Comparison of ENCODE assay signal across 9 mouse cellular contexts in the genomic region with DNA sequence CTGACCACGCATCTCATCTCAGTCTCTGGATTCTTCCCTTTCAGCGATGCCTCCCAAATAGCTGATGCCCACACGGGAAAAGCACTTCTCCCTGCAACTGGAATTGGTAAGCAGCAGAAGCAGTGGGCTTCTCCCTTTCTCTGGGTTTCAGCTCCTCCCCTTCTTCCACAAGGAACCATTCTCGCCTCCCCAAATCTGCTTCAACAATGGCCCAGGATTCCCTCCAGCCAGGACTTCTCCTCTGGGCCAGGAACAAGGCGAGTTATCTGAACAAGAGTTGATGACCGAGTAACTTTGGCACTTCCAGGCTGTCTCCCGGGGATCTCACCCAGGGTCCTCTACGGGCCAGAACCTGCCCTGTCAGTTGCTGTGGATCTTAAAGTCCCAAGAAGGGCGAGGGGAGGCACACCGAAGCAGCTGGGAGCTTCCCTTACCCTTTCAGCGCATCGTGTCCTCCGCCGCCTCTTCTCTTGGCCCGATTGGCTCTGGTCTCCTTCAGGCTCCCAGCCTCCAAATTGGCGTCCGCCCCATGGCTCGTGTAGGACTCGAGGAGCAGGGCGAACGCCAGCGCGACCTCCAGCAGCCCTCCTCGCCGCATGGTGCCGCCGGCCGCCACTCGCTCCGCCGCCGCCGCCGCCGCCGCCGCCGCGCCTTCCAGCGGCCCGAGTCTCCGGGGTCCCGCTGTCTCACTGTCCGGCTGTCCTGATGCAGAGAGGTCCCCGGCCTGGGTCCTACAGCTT. TPM values are rescaled to one million over a fixed set of nuclear protein-coding genes. Genes with fewer than 3 reads are reported as not detected.
DNase-seq lines count a peak whose midpoint lies in the region; ATAC-seq and TF ChIP-seq lines count a peak whose summit lies in the region.
"Had no signal": no experiment of that assay in that cellular context is flagged by ENCODE, and none has a peak within 500 bp of the region (broad histone marks: within the 10 kb centered on the region; RNA-seq: fewer than 3 reads in every experiment).

A gene (plus strand): TSS at position 84 of the 740 bp plus-strand sequence.

- under 1% methylated on average over 42 of the region's 45 CpGs for WGBS in hindbrain, embryonic 15.5 days
- 2% methylated on average over 45 of the region's 45 CpGs for WGBS in liver, embryonic 14.5 days (ENCODE audit: insufficient replicate concordance)
- under 1% methylated on average over 45 of the region's 45 CpGs for WGBS in neural tube, embryonic 13.5 days

- peak within 1 kb of the TSS; percentile 55 for H3K9ac ChIP-seq in hindbrain, embryonic 15.5 days
- H3K9ac ChIP-seq in liver, embryonic 14.5 days (replicated peaks), result no peak within 1 kb of the TSS
- H3K9ac ChIP-seq in neural tube, embryonic 13.5 days, result peak within 1 kb of the TSS; percentile 78

- peak; percentile 76 for ATAC-seq in frontal cortex, adult (ENCODE audit: low TSS enrichment)
- ATAC-seq in hindbrain, embryonic 15.5 days (ENCODE audit: low FRiP score, low read depth), result no peak; the same call in none of the 2 replicates
- ATAC-seq in liver, embryonic 14.5 days (ENCODE audit: insufficient read depth), result no peak
- peak; percentile 65 for ATAC-seq in neural tube, embryonic 13.5 days (ENCODE audit: low read depth)
- no peak for ATAC-seq in activated CD4-positive, CD25-positive, alpha-beta regulatory T cell, adult 4 months

- H3K4me3 ChIP-seq in hindbrain, embryonic 15.5 days, result peak within 1 kb of the TSS; percentile 75
- peak within 1 kb of the TSS; percentile 31 to 37; a peak in 3 of 4 replicates for H3K4me3 ChIP-seq in liver, embryonic 14.5 days (ENCODE audit: insufficient read depth in 1 of 2, low read depth in 2 of 2, low read length in 2 of 2)
- H3K4me3 ChIP-seq in neural tube, embryonic 13.5 days, result peak within 1 kb of the TSS; percentile 76

- H3K36me3 ChIP-seq in hindbrain, embryonic 15.5 days, result no peaks in the 10 kb centered on the region
- H3K36me3 ChIP-seq in liver, embryonic 14.5 days (replicated peaks; ENCODE audit: control insufficient read depth, insufficient read depth, low read depth), result no peaks in the 10 kb centered on the region
- no peaks in the 10 kb centered on the region for H3K36me3 ChIP-seq in neural tube, embryonic 13.5 days

- no peak for TF ChIP-seq EP300 in liver, embryonic 14.5 days (IDR thresholded peaks at IDR 0.05; ENCODE audit: low read depth)

- no peaks in the 10 kb centered on the region for H3K9me3 ChIP-seq in hindbrain, embryonic 15.5 days
- H3K9me3 ChIP-seq in liver, embryonic 14.5 days (ENCODE audit: control insufficient read depth, low read length), result no peaks in the 10 kb centered on the region
- no peaks in the 10 kb centered on the region for H3K9me3 ChIP-seq in neural tube, embryonic 13.5 days

- TF ChIP-seq CTCF in liver, embryonic 14.5 days (IDR thresholded peaks at IDR 0.05; ENCODE audit: low read depth), result no peak

- DNase-seq in frontal cortex, adult 2 months (ENCODE audit: extremely low spot score in 1 of 2, low spot score in 1 of 2), result no peak
- peak; percentile 61 to 70 for DNase-seq in cerebellum, postnatal 25 days
- DNase-seq in gastrocnemius, postnatal 10 days, result peak; percentile 75
- no peak for DNase-seq in liver, embryonic 14.5 days (ENCODE audit: low read depth in 3 of 3, low spot score in 3 of 3)

- H3K27ac ChIP-seq in hindbrain, embryonic 15.5 days (replicated peaks), result peak within 1 kb of the TSS; percentile 70
- H3K27ac ChIP-seq in liver, embryonic 14.5 days, result no peak within 1 kb of the TSS
- peak within 1 kb of the TSS; percentile 55 for H3K27ac ChIP-seq in neural tube, embryonic 13.5 days (replicated peaks)

- H3K4me1 ChIP-seq in hindbrain, embryonic 15.5 days (replicated peaks), result peaks cover 18% of the 10 kb centered on the region
- H3K4me1 ChIP-seq in liver, embryonic 14.5 days (replicated peaks; ENCODE audit: control insufficient read depth in 2 of 2, insufficient read depth in 2 of 2, low read length in 1 of 2), result no peaks in the 10 kb centered on the region
- H3K4me1 ChIP-seq in neural tube, embryonic 13.5 days (replicated peaks), result peaks cover 19% of the 10 kb centered on the region

- H3K4me2 ChIP-seq in hindbrain, embryonic 15.5 days, result peak within 1 kb of the TSS; percentile 94
- H3K4me2 ChIP-seq in liver, embryonic 14.5 days (ENCODE audit: low read depth), result peak within 1 kb of the TSS; percentile 34
- H3K4me2 ChIP-seq in neural tube, embryonic 13.5 days, result peak within 1 kb of the TSS; percentile 98

- no peaks in the 10 kb centered on the region for H3K27me3 ChIP-seq in hindbrain, embryonic 15.5 days
- H3K27me3 ChIP-seq in liver, embryonic 14.5 days (ENCODE audit: control insufficient read depth, insufficient read depth, low read length), result peaks cover 42% of the 10 kb centered on the region
- peaks cover 36% of the 10 kb centered on the region for H3K27me3 ChIP-seq in neural tube, embryonic 13.5 days

RNA-seq across cellular contexts. Expression of the gene that starts here (rescaled TPM):
- 0.04 and 0.13 TPM in 2 replicates for polyA plus RNA-seq in frontal cortex, adult 2 months (2012; rRNA removed)
- under 1 TPM; 0.23 to 0.38 TPM for total RNA-seq in gastrocnemius, postnatal 10 days (2021)
- 0.13 and 0.16 TPM in 2 replicates for polyA plus RNA-seq in hindbrain, embryonic 15.5 days (2015; fragmentation: Nextera tagmentation; extraction: Ambion mirVana)
- not detected in 2 replicates for polyA plus RNA-seq in liver, embryonic 14.5 days (2012; rRNA removed)
- polyA plus RNA-seq in liver, embryonic 14.5 days (2014; fragmentation: Nextera tagmentation; extraction: Ambion mirVana), result not detected in 2 replicates
- polyA plus RNA-seq in neural tube, embryonic 13.5 days (2015; fragmentation: Nextera tagmentation; extraction: Ambion mirVana), result not detected in 2 replicates
- not detected for polyA plus RNA-seq in activated CD4-positive, CD25-positive, alpha-beta regulatory T cell, adult 4 months (2017; shearing (Covaris generic))
- total RNA-seq: MEL had no signal

Comparison
In these comparisons a context has a peak if more than half of its experiments do, and no peak if none do; other contexts are left out.
1. Peak in DNase-seq in gastrocnemius, postnatal 10 days; RNA of the gene not detected or under 1 TPM.
2. Peak in ATAC-seq, H3K4me3 ChIP-seq, H3K27ac ChIP-seq, H3K9ac ChIP-seq and H3K4me2 ChIP-seq in neural tube, embryonic 13.5 days; RNA of the gene not detected or under 1 TPM.
3. DNase-seq: peak in cerebellum, postnatal 25 days (2 of 2); none in frontal cortex, adult 2 months (0 of 2) and liver, embryonic 14.5 days (0 of 3).
4. H3K4me2 ChIP-seq: peak in every context shown above with its lines; median percentile 98 in neural tube, embryonic 13.5 days; 94 in hindbrain, embryonic 15.5 days; 34 in liver, embryonic 14.5 days.
5. Peak in every context shown above with its lines, with median percentiles within 50 percentile points of each other: H3K4me3 ChIP-seq.